Mouse (Mus musculus): ENCODE data around the gene Olfr1307.

Olfr1307 gene

DNA sequence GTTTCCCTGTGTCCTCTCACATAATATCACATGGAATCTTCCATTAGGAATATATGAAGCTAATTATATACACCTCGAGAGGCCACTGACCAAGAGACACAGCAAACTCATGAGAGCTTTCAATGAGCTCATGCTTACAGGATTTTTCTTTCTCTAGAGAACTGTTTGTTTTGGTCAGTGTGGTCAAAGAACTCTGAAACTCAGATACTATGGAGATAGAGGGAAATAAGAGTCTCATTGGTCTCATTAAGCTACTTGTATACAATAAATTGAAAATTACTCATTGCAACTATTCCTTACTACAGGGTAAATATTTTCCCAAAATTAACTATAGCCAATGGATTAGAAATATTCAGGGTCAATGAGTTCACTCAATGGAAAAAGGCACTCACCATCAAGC is at the start of gene Olfr1307:
TSS of gene Olfr1307 (minus strand) at position 101 of the 400 bp plus-strand sequence.
- no peak for DNase-seq (ENCODE audit: inconsistent age in 2 of 2, low spot score in 1 of 2)

DNA sequence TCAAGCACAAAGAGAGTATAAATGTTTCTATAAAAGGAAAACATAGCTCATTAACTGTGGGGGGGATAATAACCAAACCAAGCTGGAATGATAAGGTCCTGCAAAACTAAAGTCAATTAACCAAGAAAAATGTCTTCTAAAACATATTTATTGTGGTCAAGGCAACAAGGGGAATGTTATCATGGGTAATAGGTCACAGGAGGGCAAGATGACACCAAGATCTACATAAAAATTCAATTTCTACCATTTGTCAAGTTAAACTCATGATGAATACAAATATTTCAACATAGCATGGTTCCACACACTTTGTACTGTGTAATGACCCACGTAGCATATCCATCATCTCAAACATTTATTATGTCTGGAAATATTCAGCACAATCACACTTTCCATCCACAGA is 40.9 kb upstream of the Olfr1307 start, which contains the start of gene Olfr1309:
TSS of gene Olfr1309 (minus strand) at position 101 of the 400 bp plus-strand sequence.
- no peak for DNase-seq (ENCODE audit: inconsistent age in 2 of 2, low spot score in 1 of 2)

DNA sequence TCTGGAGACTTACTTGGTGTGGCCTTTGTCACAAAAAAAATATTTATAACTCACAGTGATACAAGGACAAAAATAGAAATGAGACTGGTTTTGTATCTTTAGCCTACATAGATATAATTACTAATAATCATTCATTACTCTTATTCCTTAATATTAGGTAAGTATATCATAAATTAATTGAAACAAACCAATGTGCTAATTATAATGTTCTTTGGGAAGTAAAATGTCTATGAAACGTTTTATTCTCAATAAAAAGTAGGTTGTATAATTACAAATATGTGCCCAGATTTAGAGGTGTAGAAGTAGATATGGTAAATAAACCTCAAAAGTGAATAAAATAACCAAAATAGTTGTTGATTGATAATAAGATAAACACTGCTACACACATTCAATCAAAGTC is 15.6 kb upstream of the Olfr1307 start, which contains the start of gene Olfr1308:
TSS of gene Olfr1308 (minus strand) at position 101 of the 400 bp plus-strand sequence.
- no peak for DNase-seq (ENCODE audit: inconsistent age in 2 of 2, low spot score in 1 of 2)

DNA sequence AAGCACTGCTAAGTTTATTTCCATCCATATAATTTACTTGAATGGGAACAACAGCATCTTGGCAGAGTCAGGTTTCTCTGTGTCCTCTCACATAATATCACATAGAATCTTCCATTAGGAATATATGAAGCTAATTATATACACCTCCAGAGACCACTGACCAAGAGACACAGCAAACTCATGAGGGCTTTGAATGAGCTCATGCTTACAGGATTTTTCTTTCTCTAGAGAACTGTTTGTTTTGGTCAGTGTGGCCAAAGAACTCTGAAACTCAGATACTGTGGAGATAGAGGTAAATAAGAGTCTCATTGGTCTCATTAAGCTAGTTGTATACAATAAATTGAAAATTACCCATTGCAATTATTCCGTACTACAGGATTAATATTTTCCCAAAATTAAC is 33.1 kb downstream of the Olfr1307 start, which contains the start of gene Olfr1306:
TSS of gene Olfr1306 (minus strand) at position 101 of the 400 bp plus-strand sequence.
- DNase-seq (ENCODE audit: inconsistent age in 2 of 2, low spot score in 1 of 2), result no peak

Data from adrenal gland, adult (tissue).